Mouse (Mus musculus): Measurements from ENCODE around the gene Polr1a. TPM values are rescaled to one million over a fixed set of nuclear protein-coding genes. Genes with fewer than 3 reads are reported as not detected.

Gene Polr1a
- polyA plus RNA-seq, 1 experiment from 2014 or later = 18.3 TPM

GRCm38 (mm10) chr6:71987546-71988248 lies 78.8 kb downstream of the Polr1a start:
- WGBS = 82% methylated on average over 7 of the region's 7 CpGs
- H3K27ac ChIP-seq (ENCODE audit: low read depth, low read length) = no peak overlapping the region
- no peak overlapping the region for H3K4me2 ChIP-seq (ENCODE audit: low read length)

GRCm38 (mm10) chr6:71989647-71990351 lies 80.9 kb downstream of the Polr1a start:
- no peaks in the 10 kb centered on the region for H3K27me3 ChIP-seq (replicated peaks; ENCODE audit: control insufficient read depth, insufficient read depth, low read length)
- peaks cover 14% of the 10 kb centered on the region for H3K4me1 ChIP-seq (ENCODE audit: control insufficient read depth, insufficient read depth, low read depth, low read length)
- H3K4me3 ChIP-seq (ENCODE audit: low read length) = no peak overlapping the region
- no peak overlapping the region for H3K9ac ChIP-seq (ENCODE audit: low read depth, low read length)
- WGBS = 51% methylated on average over 8 of the region's 8 CpGs
- H3K9me3 ChIP-seq (ENCODE audit: control insufficient read depth, low read length) = no peaks in the 10 kb centered on the region
- peak; percentile 46; the same call in 1 of the 2 replicates for ATAC-seq
- H3K27ac ChIP-seq (ENCODE audit: low read depth, low read length) = peak overlapping the region; percentile 55
- no peak overlapping the region for H3K4me2 ChIP-seq (ENCODE audit: low read length)
- no peaks in the 10 kb centered on the region for H3K36me3 ChIP-seq (ENCODE audit: control insufficient read depth, insufficient read depth, low read length)

More at GRCm38 (mm10) chr6:71987546-71988248, 78.8 kb downstream of the Polr1a start:
- Histone ChIP-seq H3K4me1 (ENCODE audit: control insufficient read depth, insufficient read depth, low read depth, low read length) (peaks cover 14% of the 10 kb centered on the region), H3K9ac (ENCODE audit: low read depth, low read length) (no peak overlapping the region), H3K4me3 (ENCODE audit: low read length) (no peak overlapping the region), H3K36me3 (ENCODE audit: control insufficient read depth, insufficient read depth, low read length) (no peaks in the 10 kb centered on the region), H3K27me3 (replicated peaks; ENCODE audit: control insufficient read depth, insufficient read depth, low read length) (no peaks in the 10 kb centered on the region), H3K9me3 (ENCODE audit: control insufficient read depth, low read length) (no peaks in the 10 kb centered on the region)
- ATAC-seq = no peak

GRCm38 (mm10) chr6:71990371-71990837 lies 81.6 kb downstream of the Polr1a start:
- no peak for ATAC-seq
- 72% methylated on average over 8 of the region's 8 CpGs for WGBS
- Histone ChIP-seq H3K4me1 (ENCODE audit: control insufficient read depth, insufficient read depth, low read depth, low read length) (peaks cover 14% of the 10 kb centered on the region), H3K9ac (ENCODE audit: low read depth, low read length) (no peak overlapping the region), H3K9me3 (ENCODE audit: control insufficient read depth, low read length) (no peaks in the 10 kb centered on the region), H3K27ac (ENCODE audit: low read depth, low read length) (peak overlapping the region; percentile 31; the same call in 1 of the 2 replicates), H3K27me3 (replicated peaks; ENCODE audit: control insufficient read depth, insufficient read depth, low read length) (no peaks in the 10 kb centered on the region), H3K36me3 (ENCODE audit: control insufficient read depth, insufficient read depth, low read length) (no peaks in the 10 kb centered on the region), H3K4me3 (ENCODE audit: low read length) (no peak overlapping the region), H3K4me2 (ENCODE audit: low read length) (no peak overlapping the region)

- no peak overlapping the region; the same call in 1 of the 2 replicates for H3K27ac ChIP-seq (ENCODE audit: low read depth, low read length)
These were observed 82.5 kb downstream of the Polr1a start for GRCm38 (mm10) chr6:71991190-71991932.

GRCm38 (mm10) chr6:71991933-71992325 lies 83.1 kb downstream of the Polr1a start:
- H3K4me3 ChIP-seq (ENCODE audit: low read length) = no peak overlapping the region
- peaks cover 5% of the 10 kb centered on the region; the same call in 1 of the 2 replicates for H3K9me3 ChIP-seq (ENCODE audit: control insufficient read depth, low read length)
- WGBS = 75% methylated on average over 2 of the region's 2 CpGs
- H3K4me2 ChIP-seq (ENCODE audit: low read length) = no peak overlapping the region
- no peaks in the 10 kb centered on the region for H3K27me3 ChIP-seq (replicated peaks; ENCODE audit: control insufficient read depth, insufficient read depth, low read length)
- no peaks in the 10 kb centered on the region for H3K36me3 ChIP-seq (ENCODE audit: control insufficient read depth, insufficient read depth, low read length)
- no peak overlapping the region for H3K9ac ChIP-seq (ENCODE audit: low read depth, low read length)
- no peak for ATAC-seq
- peaks cover 14% of the 10 kb centered on the region for H3K4me1 ChIP-seq (ENCODE audit: control insufficient read depth, insufficient read depth, low read depth, low read length)
- H3K27ac ChIP-seq (ENCODE audit: low read depth, low read length) = no peak overlapping the region

More at GRCm38 (mm10) chr6:71991190-71991932, 82.5 kb downstream of the Polr1a start:
- Histone ChIP-seq H3K9me3 (ENCODE audit: control insufficient read depth, low read length) (peaks cover 3% of the 10 kb centered on the region; the same call in 1 of the 2 replicates), H3K4me3 (ENCODE audit: low read length) (no peak overlapping the region), H3K36me3 (ENCODE audit: control insufficient read depth, insufficient read depth, low read length) (no peaks in the 10 kb centered on the region), H3K27me3 (replicated peaks; ENCODE audit: control insufficient read depth, insufficient read depth, low read length) (no peaks in the 10 kb centered on the region), H3K4me1 (ENCODE audit: control insufficient read depth, insufficient read depth, low read depth, low read length) (peaks cover 14% of the 10 kb centered on the region), H3K4me2 (ENCODE audit: low read length) (no peak overlapping the region), H3K9ac (ENCODE audit: low read depth, low read length) (no peak overlapping the region)
- 50% methylated on average over 8 of the region's 8 CpGs for WGBS
- peak; percentile 83 for ATAC-seq

- Histone ChIP-seq H3K9ac (ENCODE audit: low read depth, low read length) (no peak overlapping the region), H3K36me3 (ENCODE audit: control insufficient read depth, insufficient read depth, low read length) (no peaks in the 10 kb centered on the region), H3K27me3 (replicated peaks; ENCODE audit: control insufficient read depth, insufficient read depth, low read length) (no peaks in the 10 kb centered on the region), H3K9me3 (ENCODE audit: control insufficient read depth, low read length) (peaks cover 5% of the 10 kb centered on the region; the same call in 1 of the 2 replicates), H3K27ac (ENCODE audit: low read depth, low read length) (no peak overlapping the region), H3K4me1 (ENCODE audit: control insufficient read depth, insufficient read depth, low read depth, low read length) (peaks cover 14% of the 10 kb centered on the region), H3K4me2 (ENCODE audit: low read length) (no peak overlapping the region), H3K4me3 (ENCODE audit: low read length) (no peak overlapping the region)
- ATAC-seq = no peak
- WGBS = 87% methylated on average over 4 of the region's 4 CpGs
These were observed 85.2 kb downstream of the Polr1a start for GRCm38 (mm10) chr6:71994004-71994403.

- H3K4me3 ChIP-seq (ENCODE audit: low read length) = no peak overlapping the region
- no peak overlapping the region for H3K27ac ChIP-seq (ENCODE audit: low read depth, low read length)
- no peak for ATAC-seq
- peaks cover 5% of the 10 kb centered on the region; the same call in 1 of the 2 replicates for H3K9me3 ChIP-seq (ENCODE audit: control insufficient read depth, low read length)
- WGBS = 94% methylated on average over 3 of the region's 3 CpGs
- no peak overlapping the region for H3K4me2 ChIP-seq (ENCODE audit: low read length)
- H3K4me1 ChIP-seq (ENCODE audit: control insufficient read depth, insufficient read depth, low read depth, low read length) = peaks cover 12% of the 10 kb centered on the region
- no peak overlapping the region for H3K9ac ChIP-seq (ENCODE audit: low read depth, low read length)
- no peaks in the 10 kb centered on the region for H3K27me3 ChIP-seq (replicated peaks; ENCODE audit: control insufficient read depth, insufficient read depth, low read length)
- H3K36me3 ChIP-seq (ENCODE audit: control insufficient read depth, insufficient read depth, low read length) = no peaks in the 10 kb centered on the region
These were observed 86.2 kb downstream of the Polr1a start for GRCm38 (mm10) chr6:71995081-71995480.

- H3K36me3 ChIP-seq (ENCODE audit: control insufficient read depth, insufficient read depth, low read length) = no peaks in the 10 kb centered on the region
- H3K4me3 ChIP-seq (ENCODE audit: low read length) = no peak overlapping the region
- peaks cover 5% of the 10 kb centered on the region; the same call in 1 of the 2 replicates for H3K9me3 ChIP-seq (ENCODE audit: control insufficient read depth, low read length)
- H3K4me2 ChIP-seq (ENCODE audit: low read length) = no peak overlapping the region
- H3K9ac ChIP-seq (ENCODE audit: low read depth, low read length) = no peak overlapping the region
- peaks cover 1% of the 10 kb centered on the region; the same call in 1 of the 2 replicates for H3K4me1 ChIP-seq (ENCODE audit: control insufficient read depth, insufficient read depth, low read depth, low read length)
- ATAC-seq = no peak
- H3K27ac ChIP-seq (ENCODE audit: low read depth, low read length) = no peak overlapping the region
- H3K27me3 ChIP-seq (replicated peaks; ENCODE audit: control insufficient read depth, insufficient read depth, low read length) = no peaks in the 10 kb centered on the region
- WGBS = 96% methylated on average over 1 of the region's 1 CpGs
These were observed 88.4 kb downstream of the Polr1a start for GRCm38 (mm10) chr6:71997215-71997614.

All from hindbrain, embryonic 16.5 days (tissue).